8 mouse cellular contexts compared by ENCODE assay signal in the genomic region with DNA sequence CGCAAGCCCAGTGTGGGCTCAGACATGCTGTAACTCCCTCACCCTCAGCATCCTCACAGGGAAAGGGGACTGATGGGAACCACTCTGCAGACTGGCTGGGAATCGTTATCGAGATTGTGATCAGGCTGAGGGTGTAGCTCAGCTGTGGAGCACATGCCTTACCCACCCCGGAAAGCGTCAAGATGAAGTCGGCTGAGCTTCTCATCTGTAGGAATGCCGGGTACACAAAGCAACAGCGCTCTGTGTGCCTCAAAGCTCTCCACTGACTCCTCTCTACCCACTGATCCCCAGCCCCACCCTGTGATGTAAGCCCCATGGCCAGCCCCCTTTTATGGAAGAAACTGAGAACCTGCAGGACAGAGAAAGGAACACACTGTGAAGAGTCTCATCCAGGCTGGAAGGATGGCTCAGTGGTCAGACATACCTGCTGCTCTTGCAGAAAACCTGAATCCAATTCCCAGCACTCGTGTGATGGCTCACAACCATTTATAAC.
DNase-seq lines count a peak whose midpoint lies in the region; ATAC-seq and TF ChIP-seq lines count a peak whose summit lies in the region.

No protein-coding gene starts in this region.

- H3K79me2 ChIP-seq in heart, adult 2 months (replicated peaks; ENCODE audit: control insufficient read depth, insufficient read depth, low read length) = peaks cover 16% of the 10 kb centered on the region

- H3K4me3 ChIP-seq in heart, adult 2 months = peak overlapping the region; percentile 21
- H3K4me3 ChIP-seq in lung, embryonic 14.5 days (ENCODE audit: low read depth, low read length) = no peak overlapping the region
- H3K4me3 ChIP-seq in intestine, embryonic 15.5 days (replicated peaks) = no peak overlapping the region

- no peak for ATAC-seq in lung, embryonic 14.5 days (ENCODE audit: insufficient read depth)
- no peak for ATAC-seq in intestine, embryonic 15.5 days

- TF ChIP-seq EP300 in heart, adult 2 months (IDR thresholded peaks at IDR 0.05; ENCODE audit: insufficient read depth, low read depth, low read length) = no peak; the same call in 1 of the 2 replicates

- no peak for TF ChIP-seq CTCF in heart, adult 2 months (IDR thresholded peaks at IDR 0.05)
- no peak for TF ChIP-seq CTCF in lung, embryonic 14.5 days (IDR thresholded peaks at IDR 0.05; ENCODE audit: low read depth)

- intact Hi-C loops in heart, adult 2 months (cut with DNase I) = loop anchor here (2.0 kb wide), 1 partner anchor 26 kb away; no protein-coding TSS in a partner anchor

- peaks cover 51% of the 10 kb centered on the region for H3K36me3 ChIP-seq in heart, adult 2 months (ENCODE audit: control insufficient read depth, insufficient read depth, low read length)
- H3K36me3 ChIP-seq in lung, embryonic 14.5 days (ENCODE audit: insufficient read depth) = no peaks in the 10 kb centered on the region
- no peaks in the 10 kb centered on the region for H3K36me3 ChIP-seq in intestine, embryonic 15.5 days

- H3K27ac ChIP-seq in heart, adult 2 months = peak overlapping the region; percentile 96
- peak overlapping the region; percentile 95 for H3K27ac ChIP-seq in lung, embryonic 14.5 days (ENCODE audit: low read depth)
- 0 out of 2 replicates have a peak overlapping the region, but pooled peaks have one; percentile 32 for H3K27ac ChIP-seq in intestine, embryonic 15.5 days

- peak overlapping the region; percentile 7 for H3K9ac ChIP-seq in heart, adult 2 months (ENCODE audit: low read depth, low read length)
- no peak overlapping the region for H3K9ac ChIP-seq in lung, embryonic 14.5 days
- 0 out of 2 replicates have a peak overlapping the region, but pooled peaks have one; percentile 3 for H3K9ac ChIP-seq in intestine, embryonic 15.5 days

- no peak for TF ChIP-seq POLR2A in heart, adult 2 months (IDR thresholded peaks at IDR 0.05; ENCODE audit: insufficient read depth, low read depth, low read length)

- peak; percentile 29 to 52 for DNase-seq in heart, adult 2 months
- no peak for DNase-seq in heart, adult 9 months (ENCODE audit: low spot score in 2 of 2)
- no peak for DNase-seq in lung, embryonic 14.5 days
- no peak for DNase-seq in lung, postnatal 14 days
- peak; percentile 41 to 60 for DNase-seq in lung, postnatal 4 days
- DNase-seq in urinary bladder, postnatal 10 days (ENCODE audit: low spot score) = no peak
- no peak for DNase-seq in ovary, postnatal 36 days (ENCODE audit: low spot score)

- no peaks in the 10 kb centered on the region for H3K27me3 ChIP-seq in heart, adult 2 months (ENCODE audit: control insufficient read depth, insufficient read depth, low read length)
- no peaks in the 10 kb centered on the region for H3K27me3 ChIP-seq in lung, embryonic 14.5 days (ENCODE audit: insufficient read depth, low read length)
- no peaks in the 10 kb centered on the region for H3K27me3 ChIP-seq in intestine, embryonic 15.5 days (replicated peaks)

- H3K4me2 ChIP-seq in lung, embryonic 14.5 days = no peak overlapping the region
- no peak overlapping the region for H3K4me2 ChIP-seq in intestine, embryonic 15.5 days (replicated peaks)

- 18% methylated on average over 9 of the region's 9 CpGs for WGBS in heart, adult 2 months
- 50% methylated on average over 9 of the region's 9 CpGs for WGBS in lung, embryonic 14.5 days
- WGBS in intestine, embryonic 15.5 days = 54% methylated on average over 9 of the region's 9 CpGs

- H3K9me3 ChIP-seq in lung, embryonic 14.5 days (ENCODE audit: low read depth, low read length) = no peaks in the 10 kb centered on the region
- H3K9me3 ChIP-seq in intestine, embryonic 15.5 days = no peaks in the 10 kb centered on the region

- H3K4me1 ChIP-seq in heart, adult 2 months (ENCODE audit: control insufficient read depth, insufficient read depth, low read length) = peaks cover 84% of the 10 kb centered on the region
- H3K4me1 ChIP-seq in lung, embryonic 14.5 days (ENCODE audit: insufficient read depth) = peaks cover 77% of the 10 kb centered on the region
- peaks cover 69% of the 10 kb centered on the region for H3K4me1 ChIP-seq in intestine, embryonic 15.5 days (replicated peaks)

Comparison
In these comparisons a context has a peak if more than half of its experiments do, and no peak if none do; other contexts are left out.
1. DNase-seq: peak in heart, adult 2 months (2 of 2) and lung, postnatal 4 days (2 of 2); none in heart, adult 9 months (0 of 2), lung, embryonic 14.5 days (single experiment), lung, postnatal 14 days (single experiment), urinary bladder, postnatal 10 days (single experiment) and ovary, postnatal 36 days (single experiment).
2. H3K27ac ChIP-seq: peak in every context shown above with its lines; median percentile 96 in heart, adult 2 months; 95 in lung, embryonic 14.5 days; 32 in intestine, embryonic 15.5 days.